Mouse (Mus musculus) cerebellum, adult 2 months (tissue): Measurements from ENCODE around the gene Kcnma1.

Experiments
- CTCF ChIP-seq: fragments of 200-500 bp; IDR thresholded peaks from 2 replicates; pipeline ENCODE4 v1.5.1; 2011; ENCODE audit warnings: low read depth, mild to moderate bottlenecking, control low read depth, low read length, moderate library complexity, borderline replicate concordance; ENCODE audit not compliant: insufficient read depth
- POLR2A ChIP-seq: fragments of 200-500 bp; IDR thresholded peaks from 2 replicates; pipeline ENCODE4 v1.6.1; 2011; ENCODE audit warnings: low read length, control low read depth, borderline replicate concordance; ENCODE audit not compliant: insufficient read depth

DNA sequence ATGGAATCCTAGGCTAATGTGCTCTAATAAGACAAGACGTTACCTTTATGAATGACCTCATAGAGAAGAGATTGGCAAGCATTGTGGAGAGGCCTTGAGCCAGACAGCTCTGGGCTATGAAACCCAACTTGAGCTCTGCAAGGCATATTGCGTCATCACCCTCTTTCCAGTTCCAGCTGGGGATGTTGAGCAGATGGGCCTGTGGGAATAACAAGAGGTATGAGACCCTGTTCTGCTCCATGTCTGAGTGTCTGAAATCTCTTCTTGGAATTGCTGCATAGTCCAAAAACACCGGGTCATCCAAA lies 519.8 kb downstream of the Kcnma1 start:
- TF ChIP-seq CTCF, result no peak
- TF ChIP-seq POLR2A, result no peak
